Mouse (Mus musculus) yolk sac, embryonic 10.5 days (tissue): ENCODE data around the gene Gm28043.

Experiments
- DNase-seq: peaks from one replicate; pipeline ENCODE4 v3.0.0-alpha.2; 2017; ENCODE audit warnings: low spot score

The Gm28043 gene

DNA sequence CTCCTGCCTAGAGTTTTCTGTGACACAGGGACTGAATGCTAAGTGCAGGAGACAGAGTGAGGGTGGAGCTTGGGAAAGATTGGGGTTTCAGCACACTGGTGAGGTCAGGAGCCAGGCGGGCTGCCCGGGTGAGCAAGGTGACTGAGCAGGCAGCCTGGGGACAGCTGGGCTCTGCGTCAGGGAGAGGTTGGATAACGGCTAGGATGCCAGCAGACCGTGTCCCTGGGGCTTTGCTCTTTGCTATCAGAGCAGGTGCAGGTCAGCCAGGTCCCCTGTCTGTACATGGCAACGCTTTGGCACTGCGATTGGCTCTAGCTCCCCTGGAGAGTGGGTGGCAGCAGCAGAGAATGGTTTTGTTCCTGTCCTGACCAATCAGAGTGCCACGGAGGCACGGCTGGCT, 12.6 kb downstream of the Gm28043 start:
- DNase-seq: no peak

DNA sequence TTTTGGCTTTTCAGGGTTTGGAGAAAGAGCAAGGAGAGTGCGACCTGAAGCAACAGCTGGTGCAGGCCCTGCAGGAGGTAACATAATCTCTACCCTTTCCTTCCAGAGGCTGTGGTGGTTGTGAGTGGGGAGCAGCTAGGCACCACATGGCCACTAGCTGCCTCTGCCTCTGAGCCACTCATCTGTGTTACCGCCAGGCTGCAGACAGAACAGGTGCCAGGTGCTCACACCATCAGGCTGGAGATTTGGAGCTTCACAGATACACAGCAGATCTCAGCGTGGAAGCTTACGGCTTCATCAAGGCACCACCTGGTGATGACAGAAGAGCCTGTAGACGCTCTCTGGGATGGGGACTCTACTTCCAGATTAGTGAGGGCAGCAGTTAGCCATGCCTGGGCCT, 14.3 kb downstream of the Gm28043 start:
- no peak for DNase-seq

DNA sequence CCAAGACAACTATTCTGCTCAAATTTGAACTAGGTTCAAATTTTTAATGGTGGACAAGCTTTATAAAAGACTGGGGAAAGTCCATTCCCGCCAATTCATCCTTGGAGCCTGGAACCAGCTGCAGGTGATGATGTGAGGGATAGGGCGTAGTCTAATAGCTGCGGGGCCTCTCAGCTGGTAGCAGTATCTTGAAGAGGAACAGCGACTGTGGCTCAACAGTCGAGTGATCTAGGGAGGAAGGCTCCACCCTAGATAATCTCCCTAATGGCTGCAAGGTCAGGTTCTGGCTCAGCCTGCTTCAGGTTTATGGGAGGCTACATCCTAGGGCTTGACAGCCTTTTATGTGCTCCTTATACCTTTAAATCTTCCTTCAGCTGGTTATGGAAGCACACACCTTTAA, 14.9 kb downstream of the Gm28043 start:
- DNase-seq: no peak

DNA sequence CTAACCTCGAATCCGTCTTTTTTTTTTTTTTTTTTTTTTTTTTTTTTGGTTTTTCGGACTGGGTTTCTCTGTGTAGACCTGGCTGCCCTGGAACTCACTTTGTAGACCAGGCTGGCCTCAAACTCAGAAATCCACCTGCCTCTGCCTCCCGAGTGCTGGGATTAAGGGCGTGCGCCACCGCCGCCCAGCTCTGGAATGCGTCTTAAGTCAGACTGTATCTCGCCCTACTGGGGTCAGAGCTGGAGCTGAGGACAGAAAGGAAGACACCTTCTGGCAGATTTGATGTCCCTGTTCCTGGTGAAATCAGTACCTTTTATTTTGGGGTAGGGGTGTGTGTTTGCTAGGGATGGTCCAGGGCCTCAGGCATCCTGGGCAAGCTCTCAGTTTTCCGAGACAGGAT, 17.6 kb downstream of the Gm28043 start:
- DNase-seq: no peak

DNA sequence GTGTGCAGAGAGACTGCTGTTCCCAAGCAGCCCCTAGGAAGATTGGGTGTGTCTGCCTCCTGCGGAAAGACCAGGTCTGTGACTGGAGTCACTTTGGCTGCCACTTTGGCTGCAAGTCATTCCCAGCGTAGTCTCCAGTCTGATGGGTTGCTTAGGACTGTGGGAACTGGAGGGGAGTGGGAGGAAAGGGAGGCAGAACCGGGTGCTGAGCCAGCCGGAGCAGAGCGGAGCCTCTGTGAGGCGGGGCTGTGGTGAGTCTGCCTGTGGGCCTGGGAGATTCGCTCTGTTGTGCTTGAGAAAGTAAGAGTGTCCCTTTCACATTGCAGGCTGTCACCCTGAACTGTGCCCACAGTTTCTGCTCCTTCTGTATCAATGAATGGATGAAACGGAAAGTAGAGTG, 20.8 kb downstream of the Gm28043 start:
- DNase-seq: no peak

DNA sequence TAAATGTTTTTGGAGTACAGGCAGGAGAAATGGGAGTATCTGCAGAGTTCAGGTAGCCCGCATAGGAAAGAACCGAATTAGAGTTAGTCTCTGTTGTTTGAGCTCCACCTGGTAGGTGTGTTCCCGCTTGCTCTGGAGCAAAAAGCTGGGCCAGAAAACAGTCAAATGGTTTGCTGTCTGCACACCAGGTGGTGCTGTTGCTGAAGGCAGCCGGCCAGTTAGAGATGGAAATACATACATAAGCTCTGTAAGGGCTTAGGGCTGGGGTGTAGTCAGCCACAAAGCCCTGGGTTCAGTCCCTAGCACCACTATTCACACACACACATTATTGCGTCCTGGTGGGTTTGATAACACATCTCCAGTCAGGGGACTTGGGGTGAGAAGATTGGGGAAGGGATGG, 21.4 kb downstream of the Gm28043 start:
- DNase-seq: no peak

DNA sequence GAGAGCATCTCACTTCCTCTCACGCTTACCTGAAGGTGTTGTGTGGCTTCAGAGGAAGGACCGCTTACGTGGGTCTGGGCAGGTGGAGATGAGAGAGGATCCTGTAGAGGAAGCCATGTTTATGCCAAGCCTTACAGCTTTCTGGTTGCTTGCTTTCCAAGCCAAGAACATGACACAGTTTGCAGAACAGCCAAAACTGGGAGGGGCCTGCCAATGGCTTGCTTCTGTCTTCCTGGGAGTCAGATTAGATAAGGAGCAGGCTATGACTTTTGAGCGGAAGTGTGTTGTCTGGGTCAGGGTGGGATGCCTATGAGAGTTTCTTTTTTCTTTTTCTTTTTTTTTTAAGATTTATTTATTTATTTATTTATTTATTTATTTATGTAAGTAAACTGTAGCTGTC, 22.7 kb downstream of the Gm28043 start:
- no peak for DNase-seq

DNA sequence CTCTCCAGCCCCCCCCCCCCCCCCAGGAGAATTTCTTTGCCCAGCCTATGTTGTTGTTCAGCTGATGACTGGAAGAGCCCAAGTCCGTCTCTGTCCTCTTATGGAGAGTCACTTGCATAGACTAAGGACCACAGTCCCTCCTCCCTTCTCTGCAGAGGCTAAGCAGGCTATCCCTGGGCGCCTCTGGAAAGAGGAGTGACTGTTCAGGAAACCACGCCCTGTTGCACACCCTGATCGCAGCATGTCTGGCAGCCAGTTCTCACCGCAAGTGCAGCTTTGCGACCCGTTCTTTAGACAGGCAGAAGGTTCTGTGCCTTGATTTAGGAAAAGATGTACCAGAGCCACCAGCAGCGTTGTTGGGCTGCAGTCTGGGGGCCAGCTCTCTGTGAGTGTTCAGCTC, 23.2 kb downstream of the Gm28043 start:
- DNase-seq: no peak

DNA sequence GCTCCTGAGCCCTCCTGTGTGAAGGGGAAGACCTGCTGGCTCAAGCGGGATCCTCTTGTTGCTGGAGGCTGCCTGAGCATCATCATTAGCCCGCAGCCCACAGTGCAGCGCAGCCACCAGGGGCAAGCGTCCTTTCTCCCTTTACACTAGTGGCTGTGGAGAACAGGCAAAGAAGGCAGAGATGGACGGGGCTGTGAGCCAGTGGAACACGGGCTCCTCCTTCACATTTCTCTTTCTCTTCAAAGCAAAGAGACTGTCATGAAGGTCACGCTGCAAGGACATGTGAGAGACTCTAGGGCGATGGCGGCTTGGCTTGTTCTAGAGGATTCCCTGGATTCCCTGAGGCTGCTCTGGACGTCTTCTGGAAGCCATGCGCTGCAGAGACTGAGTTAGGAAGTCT, 26.3 kb downstream of the Gm28043 start:
- DNase-seq: no peak

DNA sequence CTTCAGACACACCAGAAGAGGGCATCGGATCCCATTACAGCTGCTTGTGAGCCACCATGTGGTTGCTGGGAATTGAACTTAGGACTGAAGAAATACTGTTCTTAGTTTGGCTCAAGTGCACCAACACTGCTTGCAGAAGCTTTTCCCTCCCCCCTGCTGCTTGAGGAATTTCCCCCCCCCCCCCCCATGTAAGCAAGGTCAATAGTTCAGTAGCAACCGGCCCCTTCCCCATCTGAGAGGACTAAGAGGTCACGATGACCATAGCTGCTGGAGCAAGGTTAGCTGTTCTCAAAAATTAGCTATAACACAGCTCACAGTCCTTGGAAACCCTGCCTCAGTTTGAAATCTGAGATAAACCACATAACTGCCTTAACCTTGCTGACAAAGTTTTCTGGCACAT, 27.5 kb downstream of the Gm28043 start:
- DNase-seq: peak; percentile 60

DNA sequence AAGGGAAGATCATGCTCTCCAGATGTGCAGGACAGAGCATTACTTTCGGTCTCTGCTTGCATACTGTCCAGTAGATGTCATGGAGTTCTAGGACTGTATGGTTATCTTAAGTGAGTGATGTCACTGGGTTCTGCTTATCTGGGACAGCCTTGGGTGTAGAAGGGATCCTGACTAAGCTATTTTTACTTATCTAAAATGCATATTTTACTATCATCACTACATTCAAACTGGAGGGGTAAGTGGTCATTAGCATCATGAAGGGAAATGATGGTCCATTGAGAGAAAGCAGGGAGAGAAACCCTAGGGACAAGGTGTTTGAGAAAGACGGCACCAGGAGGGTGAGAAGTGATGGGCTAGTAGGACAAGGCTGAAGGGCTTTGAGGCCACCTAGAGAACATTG, 43.6 kb downstream of the Gm28043 start:
- DNase-seq: no peak

DNA sequence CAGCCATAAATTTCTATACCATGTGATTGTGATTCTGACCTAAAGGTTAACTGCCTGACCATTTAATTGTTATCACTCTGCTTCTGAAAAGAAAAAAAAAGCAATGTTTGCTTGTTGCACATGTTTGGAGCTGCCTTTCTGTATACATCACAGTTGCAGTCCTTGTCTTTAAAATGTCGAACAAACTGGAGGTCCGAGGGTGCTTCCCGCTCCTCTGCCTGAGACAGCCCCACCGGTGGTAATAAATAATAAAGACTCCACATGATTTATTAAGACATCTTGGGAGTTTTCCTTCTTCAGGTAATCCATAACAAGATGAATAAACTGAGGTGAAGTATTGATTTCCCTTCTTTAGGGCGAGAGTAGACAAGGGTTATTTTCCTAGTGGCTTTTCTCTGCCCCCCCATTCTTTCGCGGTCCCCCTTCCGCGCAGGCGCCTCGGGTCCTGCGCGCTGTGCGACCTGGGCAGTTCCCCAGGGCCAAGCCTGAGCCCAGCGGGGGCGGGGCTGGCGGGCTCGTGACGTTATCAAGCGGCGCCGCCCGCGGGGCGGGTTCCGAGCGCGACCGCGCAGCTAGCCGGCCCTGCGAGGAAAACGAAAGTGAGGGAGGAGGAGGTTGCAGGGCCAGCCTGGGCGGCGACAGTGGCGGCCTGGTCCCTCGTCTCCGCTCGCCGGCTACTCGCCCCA, 45.5 kb downstream of the Gm28043 start, which contains the start of gene Cmtr1:
Gene Cmtr1, plus strand, starts transcription at position 520 of the 686 bp plus-strand sequence.
- DNase-seq: peak; percentile 94

DNA sequence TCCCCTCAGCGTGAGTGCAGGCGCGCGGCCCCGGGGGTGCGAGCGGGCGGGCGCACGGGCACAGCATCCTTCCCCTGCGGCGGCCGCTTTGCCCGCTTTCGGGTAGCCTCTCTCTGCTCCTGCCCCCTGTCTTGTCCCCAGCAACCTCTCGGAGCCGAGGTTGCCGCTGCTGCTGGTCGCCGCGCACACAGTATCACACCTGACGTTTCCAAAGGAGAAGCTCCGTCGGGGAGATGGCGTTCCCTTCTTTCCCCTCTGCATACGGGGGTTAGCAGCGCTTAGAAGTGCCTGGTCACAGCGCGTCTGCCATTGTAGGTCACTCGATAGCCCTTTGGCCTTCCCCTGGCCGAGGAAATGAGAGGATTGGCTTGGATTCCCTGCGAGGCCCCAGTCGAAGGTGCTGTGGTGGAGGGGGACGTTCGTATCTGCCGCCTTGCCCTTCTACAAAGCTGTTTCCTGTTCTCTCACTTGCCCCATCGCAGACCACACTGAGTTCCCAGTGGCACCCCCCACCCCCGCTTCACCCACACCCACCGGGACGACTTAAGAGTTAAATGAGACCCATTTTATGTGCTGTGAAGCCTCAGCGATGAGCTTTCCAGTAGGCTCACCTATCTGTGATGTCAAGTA, 46.2 kb downstream of the Gm28043 start:
- DNase-seq: no peak

DNA sequence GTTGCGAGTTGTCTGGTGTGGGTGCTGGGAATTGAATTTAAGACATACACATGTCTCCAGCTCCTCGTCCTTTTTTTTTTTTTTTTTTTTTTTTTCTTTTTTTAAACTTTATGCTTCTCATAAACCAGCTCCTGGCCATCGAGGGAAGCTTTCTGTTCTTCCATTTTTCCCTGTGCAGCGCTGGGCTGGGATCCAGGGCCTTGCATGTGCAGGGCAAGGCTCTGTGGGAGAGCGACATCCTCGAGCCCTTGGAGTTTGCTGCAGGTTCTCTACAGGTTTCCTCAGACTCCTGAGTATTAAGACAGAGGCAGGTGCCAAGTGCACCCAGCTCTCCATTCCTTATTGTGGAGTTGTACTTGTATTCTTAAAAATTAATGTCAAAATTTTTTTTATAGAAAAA, 47.5 kb downstream of the Gm28043 start:
- no peak for DNase-seq

DNA sequence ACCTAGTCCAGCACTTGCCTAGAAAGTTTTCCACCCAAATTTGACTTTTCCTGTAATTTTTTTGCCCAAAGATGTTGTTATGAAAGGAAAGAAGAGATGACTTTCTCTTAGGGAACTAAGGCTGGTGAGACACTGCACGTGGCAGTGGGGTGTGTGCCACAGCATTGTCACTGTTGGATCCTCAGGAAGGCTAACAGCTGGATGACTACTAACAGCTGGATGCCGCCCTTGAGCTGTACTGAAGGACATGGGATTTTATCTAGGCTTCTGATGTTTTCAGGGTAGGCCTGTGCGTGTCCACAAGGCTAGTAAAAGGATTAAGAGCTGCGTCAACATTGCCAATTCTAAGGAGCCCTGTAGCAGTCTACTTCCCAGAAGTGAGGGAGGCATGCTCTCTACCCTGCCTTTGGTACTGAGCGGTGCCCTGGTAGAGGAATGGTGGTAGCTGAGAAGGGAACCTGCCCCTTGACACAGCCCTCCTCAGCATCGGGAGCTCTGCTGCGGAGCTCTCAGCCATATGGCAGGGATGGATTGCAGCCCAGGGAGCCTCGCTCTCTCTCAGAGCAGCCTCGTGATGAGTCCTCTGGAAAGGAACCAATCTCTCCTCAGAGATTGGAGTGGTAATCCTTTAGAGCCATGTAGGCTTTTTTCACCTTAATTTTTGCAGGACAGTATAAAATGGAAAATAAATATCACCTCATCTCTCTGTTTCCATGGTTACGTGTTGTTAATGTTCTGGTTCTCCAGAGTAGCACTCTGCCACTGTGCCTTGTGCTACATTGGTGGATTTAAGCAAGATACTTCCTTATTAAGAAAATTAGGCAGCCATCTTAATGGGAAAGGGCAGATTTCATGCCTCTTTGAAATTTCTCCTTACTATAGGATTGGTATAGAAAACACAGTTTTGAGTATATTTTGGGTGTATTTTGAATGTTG, 53.6 kb downstream of the Gm28043 start:
- DNase-seq: no peak

DNA sequence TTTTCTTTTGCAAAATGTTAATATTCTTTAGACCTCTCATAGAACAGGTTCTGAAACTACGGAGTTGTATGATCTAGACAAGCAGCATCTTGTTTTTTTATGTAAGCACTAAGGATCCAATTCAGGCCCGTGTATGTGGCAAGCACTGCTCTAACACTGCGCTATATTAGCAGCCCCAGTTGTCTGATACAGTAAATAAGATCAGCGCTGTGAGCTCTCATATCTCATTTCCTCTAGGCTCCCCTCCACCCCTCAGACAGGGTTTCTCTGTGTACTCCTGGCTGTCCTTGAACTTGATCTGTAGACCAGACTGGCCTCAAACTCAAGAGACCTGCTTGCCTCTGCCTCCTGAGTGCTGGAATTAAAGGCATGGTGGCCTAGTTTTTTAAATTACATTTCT, 54.4 kb downstream of the Gm28043 start:
- DNase-seq: no peak

DNA sequence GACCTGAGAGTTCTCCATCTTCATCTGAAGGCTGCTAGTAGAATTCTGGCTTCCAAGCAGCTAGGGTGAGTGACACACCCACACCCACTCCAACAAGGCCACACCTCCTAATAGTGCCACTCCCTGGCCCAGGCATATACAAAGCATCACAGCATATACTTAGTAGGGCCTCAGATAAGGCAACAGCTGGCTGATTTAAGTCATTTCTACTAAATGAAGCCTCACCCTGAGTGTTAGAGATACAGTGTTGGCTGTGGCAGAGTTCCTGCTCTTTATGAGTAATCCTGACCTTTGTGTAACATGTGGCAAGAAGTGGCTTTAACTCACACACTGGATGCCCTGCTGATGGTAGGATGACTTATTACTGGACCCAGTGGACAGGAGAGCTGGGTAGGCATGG, 55.3 kb downstream of the Gm28043 start:
- DNase-seq: no peak

DNA sequence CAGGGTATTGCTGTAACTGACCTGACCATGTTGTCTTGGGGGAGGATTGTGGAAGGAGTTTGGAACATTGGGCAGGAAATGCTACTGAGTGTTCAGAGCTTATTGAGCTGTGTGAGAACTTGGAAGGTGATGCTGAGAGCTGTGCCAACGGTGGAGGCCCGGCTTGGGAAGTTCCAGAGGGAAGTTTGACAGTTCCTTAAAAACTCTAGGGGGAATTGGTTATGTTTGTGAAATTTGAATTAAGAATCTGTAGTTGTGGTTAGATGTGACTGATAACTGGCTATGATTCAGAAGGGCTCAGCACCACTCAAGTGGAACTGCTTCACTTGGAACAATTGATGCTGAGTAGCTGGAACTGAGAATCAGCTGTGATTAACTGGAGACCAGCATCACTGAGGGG, 56.3 kb downstream of the Gm28043 start:
- no peak for DNase-seq

DNA sequence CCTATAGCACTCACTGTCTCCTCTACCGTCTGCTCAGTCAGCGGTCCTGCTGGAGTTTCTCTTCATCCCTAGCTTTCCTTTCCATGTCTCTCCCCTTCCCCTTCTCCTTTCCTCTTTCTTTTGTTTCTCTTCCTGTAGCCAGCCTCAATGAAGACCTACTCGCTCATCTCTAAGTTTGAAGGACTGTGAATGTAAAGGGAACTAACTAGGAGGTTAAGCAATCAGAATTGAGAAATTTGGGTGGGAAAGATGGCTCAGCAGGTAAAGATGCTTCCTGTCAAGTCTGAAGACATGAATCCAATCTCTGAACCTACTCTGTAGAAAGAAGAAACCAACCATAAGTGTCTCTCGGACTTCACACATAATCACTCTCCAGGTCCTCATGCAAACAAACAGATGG, 58.6 kb downstream of the Gm28043 start:
- no peak for DNase-seq

DNA sequence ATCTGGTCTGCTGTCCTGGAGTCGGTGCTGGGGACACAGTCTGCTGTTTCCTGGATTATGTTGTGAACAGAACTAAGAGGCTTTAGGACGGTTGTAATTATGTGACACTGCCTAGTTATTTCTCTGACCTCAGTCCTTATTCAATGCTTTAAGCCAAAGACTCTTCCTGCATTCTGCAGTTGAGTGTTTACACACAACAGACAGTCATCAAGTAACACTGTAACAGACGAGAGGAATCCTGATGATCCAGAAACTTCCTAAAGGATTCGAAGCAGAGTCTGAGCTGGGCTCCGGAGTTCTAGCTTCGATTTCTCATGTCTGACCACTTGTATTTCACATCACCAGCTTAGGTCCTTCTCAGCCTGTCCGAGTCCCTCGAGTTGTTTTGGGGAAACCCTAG, 63.9 kb downstream of the Gm28043 start:
- DNase-seq: no peak

DNA sequence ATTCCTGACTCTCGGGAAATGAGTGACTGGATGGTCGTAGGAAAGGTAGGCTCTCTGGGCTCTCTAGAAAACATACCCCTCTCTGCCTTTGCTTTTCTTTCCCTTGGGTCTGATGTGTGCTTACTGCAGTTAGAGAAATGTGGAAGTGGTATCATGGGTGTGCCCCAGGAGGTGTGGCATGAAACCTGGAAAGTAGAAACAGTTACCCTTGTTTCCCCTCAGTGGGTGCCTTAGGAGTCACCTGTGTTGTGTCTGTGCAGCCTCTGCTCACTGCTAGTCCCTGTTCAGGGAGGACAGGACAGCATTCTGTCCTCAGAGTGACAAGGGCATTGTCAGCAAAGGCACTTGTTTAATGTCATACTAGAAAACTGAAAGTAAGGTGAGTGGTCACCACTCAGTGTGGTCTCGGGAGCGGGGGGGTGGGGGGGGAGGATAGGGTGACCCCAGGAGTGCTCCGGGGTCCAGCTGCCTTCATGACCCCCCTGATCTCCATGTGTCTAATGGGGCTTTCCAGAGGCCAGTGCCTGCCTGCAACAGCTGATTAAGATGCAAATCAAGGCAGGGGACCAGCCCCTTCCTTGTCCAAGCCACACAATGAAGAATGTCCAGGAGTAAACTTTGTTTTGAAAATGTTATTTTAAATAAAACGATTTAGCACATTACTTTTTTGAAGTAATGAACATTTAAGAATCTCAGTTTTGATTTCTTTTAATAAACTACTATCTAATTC, 64.5 kb downstream of the Gm28043 start:
- DNase-seq: no peak

DNA sequence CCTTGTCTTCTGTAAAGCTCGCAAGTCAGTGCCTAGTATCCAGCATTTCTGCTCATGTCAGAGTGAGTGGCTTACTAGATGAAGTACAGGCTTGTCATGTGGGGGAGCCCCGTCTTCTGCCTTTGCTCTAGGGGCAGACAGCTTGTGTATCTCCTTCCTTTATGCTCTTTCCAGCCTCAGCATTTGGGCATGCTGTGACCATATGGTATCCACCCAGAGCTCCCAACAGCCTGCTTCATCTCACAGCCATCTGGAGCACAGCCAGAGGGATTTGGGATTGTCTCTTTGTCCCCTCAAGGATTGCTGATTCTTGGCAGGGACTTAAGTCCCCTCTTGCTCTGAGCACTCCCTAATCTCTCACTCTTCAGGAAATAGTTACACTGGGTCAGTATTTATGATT, 65.5 kb downstream of the Gm28043 start:
- DNase-seq: no peak
